Mouse (Mus musculus) activated CD4-positive, CD25-positive, alpha-beta regulatory T cell, adult 9 weeks (primary cell): ENCODE data around the gene Methig1. TPM values are rescaled to one million over a fixed set of nuclear protein-coding genes. Genes with fewer than 3 reads are reported as not detected.

Experiments
- polyA plus RNA-seq: library from polyadenylated mRNA; unstranded; fragments of 100-300 nt; shearing (Covaris generic); gene quantifications from one replicate; pipeline ENCODE4 v1.2.1, GENCODE M21; 2017

The Methig1 gene
- polyA plus RNA-seq, result not detected

GRCm38 (mm10) chr15:100352711-100353250 lies at the start of gene Methig1, which contains the start of gene Mettl7a2:
TSS of gene Methig1 (plus strand) at chr15:100353149.
TSS of gene Mettl7a2 (plus strand) at chr15:100353200.

DNA sequence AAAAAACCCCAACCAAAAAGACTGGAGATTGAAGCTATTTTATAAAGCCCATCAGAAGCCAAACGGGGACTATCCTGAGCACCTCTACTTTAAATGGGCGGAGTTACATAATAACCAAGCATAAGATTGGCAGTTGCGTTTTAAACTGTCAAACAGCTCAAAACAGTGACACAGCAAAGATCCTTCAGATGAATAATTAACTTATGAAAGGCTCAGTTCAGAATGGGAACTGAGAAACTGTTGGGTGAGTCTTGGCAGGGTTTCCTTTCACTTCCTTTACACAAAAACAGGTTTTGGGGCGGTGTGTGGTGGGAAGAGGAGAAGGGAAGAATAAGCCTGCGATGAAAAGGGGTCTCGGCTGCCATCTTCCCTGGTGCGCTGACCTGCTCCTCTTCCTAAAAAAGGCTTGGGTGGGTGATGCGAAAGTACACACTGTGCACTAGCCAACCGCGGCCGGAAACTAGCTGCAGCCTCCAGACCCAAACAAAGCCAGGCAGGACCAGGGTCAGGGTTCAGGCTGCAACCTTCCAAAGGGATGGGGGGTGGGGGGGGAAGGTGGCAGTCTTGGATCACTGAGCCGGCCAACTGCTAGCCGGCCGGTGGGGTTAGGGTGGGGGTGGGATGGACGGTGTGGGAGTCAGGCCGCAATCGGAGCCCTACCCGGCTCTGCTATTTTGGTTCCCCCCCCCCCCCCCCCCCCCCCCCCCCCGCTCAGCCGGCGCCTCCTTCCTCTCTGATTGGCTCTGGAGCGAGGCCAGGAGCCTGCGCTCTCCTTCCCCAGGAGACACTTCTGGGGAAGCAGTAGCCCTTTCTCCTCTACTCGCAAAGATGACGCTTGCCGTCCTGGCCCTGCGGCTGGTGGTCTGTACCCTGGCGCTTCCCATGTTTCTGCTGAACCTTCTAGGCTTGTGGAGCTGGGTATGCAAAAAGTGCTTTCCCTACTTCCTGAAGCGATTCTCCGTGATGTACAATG lies 48.6 kb upstream of the Methig1 start, which contains the start of gene Mettl7a1:
Mettl7a1 (plus strand) TSS at position 122 of the 973 bp plus-strand sequence.

DNA sequence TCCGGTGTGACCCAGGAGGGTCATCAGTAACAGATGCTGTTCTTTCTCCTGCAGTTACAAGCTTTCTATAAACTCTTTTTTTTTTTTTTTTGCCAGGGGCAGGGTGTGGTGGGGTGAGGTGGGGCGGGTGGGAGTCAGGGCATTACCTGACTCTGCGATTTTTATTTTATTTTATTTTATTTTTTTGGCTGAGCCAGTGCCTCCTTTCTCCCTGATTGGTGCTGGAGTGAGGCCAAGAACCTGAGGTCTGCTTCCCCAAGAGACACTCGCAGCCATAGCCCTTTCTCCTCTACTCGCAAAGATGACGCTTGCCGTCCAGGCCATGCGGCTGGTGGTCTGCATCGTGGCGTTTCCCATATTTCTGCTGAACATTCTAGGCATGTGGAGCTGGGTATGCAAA lies 18.3 kb upstream of the Methig1 start, which contains the start of gene Mettl7a3:
Mettl7a3 (plus strand) TSS at position 301 of the 400 bp plus-strand sequence.

DNA sequence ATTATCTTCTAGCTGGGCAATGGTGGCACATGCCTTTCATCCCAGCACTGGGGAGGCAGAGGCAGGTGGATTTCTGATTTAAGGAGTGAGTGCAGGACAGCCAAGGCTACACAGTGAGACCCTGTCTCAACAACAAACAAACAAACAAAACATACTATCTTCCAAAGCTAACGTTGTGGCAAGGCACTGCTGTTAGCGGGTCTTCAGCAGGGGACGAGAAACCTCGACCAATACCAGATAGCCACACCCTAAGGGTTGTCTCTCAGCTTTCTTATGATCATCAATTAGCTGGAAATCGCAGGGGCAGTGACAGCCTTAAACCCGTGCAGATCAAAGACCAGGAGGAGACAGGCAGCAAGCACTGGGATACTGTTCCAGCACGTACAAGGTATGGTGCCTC lies 11.3 kb downstream of the Methig1 start, which contains the start of gene Higd1c:
Higd1c (plus strand) TSS at position 301 of the 400 bp plus-strand sequence.

GRCm38 (mm10) chr15:100421758-100422197 lies 68.8 kb downstream of the Methig1 start, which contains the start of gene Gm5475:
TSS of gene Gm5475 (plus strand) at chr15:100422147.

DNA sequence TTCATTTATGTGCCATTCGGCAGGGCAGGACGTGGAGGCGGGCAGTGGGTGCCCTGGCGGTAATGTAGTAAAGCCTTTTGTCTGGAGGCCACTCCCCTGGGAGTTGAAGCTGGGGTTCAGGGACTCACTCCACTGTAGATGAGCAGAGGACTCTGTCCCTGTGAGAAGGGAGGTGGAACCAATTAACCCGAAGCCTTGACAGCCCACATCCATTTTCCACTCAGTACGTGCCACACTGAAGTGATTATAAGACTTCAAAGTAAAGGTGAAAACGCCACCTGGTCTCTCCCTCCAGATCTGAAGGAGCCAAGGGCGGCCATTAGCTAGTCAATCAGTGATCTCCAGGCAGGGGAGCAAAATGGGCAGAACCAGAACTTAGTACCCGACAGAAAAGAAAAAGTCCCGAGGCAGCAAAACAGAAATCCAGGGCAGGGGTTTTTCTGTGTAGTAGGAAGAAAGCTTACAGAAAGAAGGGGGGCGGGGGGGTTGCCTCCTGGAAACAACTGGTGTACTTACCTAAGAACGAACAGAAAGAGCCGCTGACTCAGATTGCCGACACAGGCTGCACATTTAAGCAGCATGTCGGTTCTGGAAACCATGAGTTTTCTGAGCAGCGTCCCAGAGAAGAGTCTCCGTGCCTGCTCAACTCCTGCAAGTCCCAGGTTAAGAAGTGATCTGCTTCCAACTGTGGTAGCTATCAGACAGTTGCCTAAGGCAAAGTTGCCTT lies 71.6 kb downstream of the Methig1 start, which contains the start of gene Slc11a2:
Slc11a2 (minus strand) TSS at position 677 of the 727 bp plus-strand sequence.

Other genes starting within 250 kb of the Methig1 start
- gene Atf1, start 125.3 kb upstream of the Methig1 start, polyA plus RNA-seq, result 30.8 TPM
- not detected for gene Tmprss12, start 72.3 kb upstream of the Methig1 start, polyA plus RNA-seq
- 10.3 TPM for gene Mettl7a1, start 49.0 kb upstream of the Methig1 start, polyA plus RNA-seq
- gene Mettl7a3, start 18.2 kb upstream of the Methig1 start, polyA plus RNA-seq, result not detected
- gene Mettl7a2, start 51 bp downstream of the Methig1 start, polyA plus RNA-seq, result not detected
- gene Higd1c, start 11.4 kb downstream of the Methig1 start, polyA plus RNA-seq, result not detected
- not detected for gene Gm5475, start 69.0 kb downstream of the Methig1 start, polyA plus RNA-seq
- gene Slc11a2, start 71.9 kb downstream of the Methig1 start, polyA plus RNA-seq, result 37.1 TPM
- gene Letmd1, start 115.9 kb downstream of the Methig1 start, polyA plus RNA-seq, result 40.3 TPM
- 3.2 TPM for gene Csrnp2, start 142.3 kb downstream of the Methig1 start, polyA plus RNA-seq
- gene Tfcp2, start 198.9 kb downstream of the Methig1 start, polyA plus RNA-seq, result 8.3 TPM
- gene Pou6f1, start 246.8 kb downstream of the Methig1 start, polyA plus RNA-seq, result 5.1 TPM